Mouse (Mus musculus) embryonic fibroblast, embryonic 13.5 days (primary cell): ENCODE measurements around the gene Arg1. TPM values are rescaled to one million over a fixed set of nuclear protein-coding genes. Genes with fewer than 3 reads are reported as not detected.

Experiments
- H3K27ac ChIP-seq: 2 replicates; pipeline ENCODE4 v1.5.1; 2012; ENCODE audit warnings: low read length, control low read depth, inconsistent platforms; ENCODE audit not compliant: insufficient read depth
- H3K4me1 ChIP-seq: 2 replicates; pipeline ENCODE4 v1.6.1; 2011; ENCODE audit warnings: low read length; ENCODE audit not compliant: control insufficient read depth, insufficient read depth
- H3K4me3 ChIP-seq: 2 replicates; pipeline ENCODE4 v1.5.1; 2011; ENCODE audit warnings: mild to moderate bottlenecking, control low read depth, low read length; ENCODE audit not compliant: insufficient read depth
- CTCF ChIP-seq: IDR thresholded peaks from 2 replicates; pipeline ENCODE4 v1.5.1; 2011; ENCODE audit warnings: mild to moderate bottlenecking, control low read depth, low read length, moderate library complexity, borderline replicate concordance; ENCODE audit not compliant: insufficient read depth
- POLR2A ChIP-seq: IDR thresholded peaks from 2 replicates; pipeline ENCODE4 v1.6.1; 2011; ENCODE audit warnings: low read depth, mild to moderate bottlenecking, control low read depth, low read length, moderate library complexity
- polyA plus RNA-seq: library from polyadenylated mRNA; stranded (reverse); fragments of >200 nt; gene quantifications from 2 replicates; pipeline ENCODE4 v1.2.4, GENCODE M21; 2011; ENCODE audit warnings: low read depth; ENCODE audit not compliant: missing spikeins, insufficient read length

The Arg1 gene
- polyA plus RNA-seq, 1 experiment, result not detected

- Histone ChIP-seq H3K27ac (no peak overlapping the region), H3K4me3 (no peak overlapping the region), H3K4me1 (no peaks in the 10 kb centered on the region)
- no peak for TF ChIP-seq POLR2A
- TF ChIP-seq CTCF, result no peak
Measured at GRCm38 (mm10) chr10:24958280-24959042, 31.2 kb upstream of the Arg1 start.

GRCm38 (mm10) chr10:24953876-24954275 lies 26.6 kb upstream of the Arg1 start:
- Histone ChIP-seq H3K4me1 (peaks cover 3% of the 10 kb centered on the region; the same call in 1 of the 2 replicates), H3K4me3 (no peak overlapping the region)

GRCm38 (mm10) chr10:24952549-24952948 lies 25.3 kb upstream of the Arg1 start:
- Histone ChIP-seq H3K27ac (no peak overlapping the region), H3K4me3 (no peak overlapping the region), H3K4me1 (peaks cover 3% of the 10 kb centered on the region; the same call in 1 of the 2 replicates)
- no peak for TF ChIP-seq CTCF
- no peak for TF ChIP-seq POLR2A

More at GRCm38 (mm10) chr10:24953876-24954275, 26.6 kb upstream of the Arg1 start:
- no peak overlapping the region for H3K27ac ChIP-seq
- TF ChIP-seq CTCF, result no peak
- no peak for TF ChIP-seq POLR2A

GRCm38 (mm10) chr10:24951575-24951974 lies 24.3 kb upstream of the Arg1 start:
- H3K4me3 ChIP-seq, result no peak overlapping the region

GRCm38 (mm10) chr10:24950223-24950622 lies 22.9 kb upstream of the Arg1 start:
- Histone ChIP-seq H3K4me1 (peaks cover 3% of the 10 kb centered on the region; the same call in 1 of the 2 replicates), H3K27ac (no peak overlapping the region), H3K4me3 (no peak overlapping the region)
- TF ChIP-seq CTCF (no peak), POLR2A (no peak)

More at GRCm38 (mm10) chr10:24951575-24951974, 24.3 kb upstream of the Arg1 start:
- Histone ChIP-seq H3K27ac (no peak overlapping the region), H3K4me1 (peaks cover 3% of the 10 kb centered on the region; the same call in 1 of the 2 replicates)
- TF ChIP-seq CTCF, result no peak
- no peak for TF ChIP-seq POLR2A

GRCm38 (mm10) chr10:24948278-24948677 lies 21.0 kb upstream of the Arg1 start:
- Histone ChIP-seq H3K4me1 (peaks cover 3% of the 10 kb centered on the region; the same call in 1 of the 2 replicates), H3K27ac (no peak overlapping the region), H3K4me3 (no peak overlapping the region)
- TF ChIP-seq CTCF (no peak), POLR2A (no peak)

- no peak overlapping the region for H3K4me3 ChIP-seq
- TF ChIP-seq POLR2A (no peak), CTCF (no peak)
- H3K27ac ChIP-seq, result no peak overlapping the region
- H3K4me1 ChIP-seq, result peaks cover 3% of the 10 kb centered on the region; the same call in 1 of the 2 replicates
Measured at GRCm38 (mm10) chr10:24947871-24948270, 20.6 kb upstream of the Arg1 start.

GRCm38 (mm10) chr10:24930143-24930542 lies 2.9 kb upstream of the Arg1 start:
- no peak for TF ChIP-seq POLR2A
- TF ChIP-seq CTCF, result no peak
- Histone ChIP-seq H3K4me1 (peaks cover 5% of the 10 kb centered on the region), H3K4me3 (no peak overlapping the region), H3K27ac (no peak overlapping the region)

GRCm38 (mm10) chr10:24928072-24928471 lies 788 bp upstream of the Arg1 start:
- TF ChIP-seq POLR2A (no peak), CTCF (no peak)
- Histone ChIP-seq H3K4me1 (peaks cover 13% of the 10 kb centered on the region), H3K4me3 (no peak overlapping the region), H3K27ac (no peak overlapping the region)

- no peak overlapping the region for H3K27ac ChIP-seq
- peaks cover 13% of the 10 kb centered on the region; the same call in 1 of the 2 replicates for H3K4me1 ChIP-seq
- TF ChIP-seq CTCF, result no peak
- TF ChIP-seq POLR2A, result no peak
- no peak overlapping the region for H3K4me3 ChIP-seq
Measured at GRCm38 (mm10) chr10:24926380-24926779, 904 bp downstream of the Arg1 start.
